Mouse (Mus musculus): ENCODE results near the gene Alg13.
A peak's percentile ranks its signal among the peaks of the same experiment; 100 is the strongest.

Gene Alg13

GRCm38 (mm10) chrX:144317548-144318163, at the start of gene Alg13:
Alg13 (plus strand) TSS chrX:144317804.
- peak; percentile 43 to 72 for DNase-seq (ENCODE audit: low spot score in 2 of 2)

GRCm38 (mm10) chrX:144268606-144269005, 49.0 kb upstream of the Alg13 start:
- DNase-seq (ENCODE audit: low spot score in 2 of 2) = no peak

- no peak for DNase-seq (ENCODE audit: low spot score in 2 of 2)
Measured at GRCm38 (mm10) chrX:144301476-144301875, 16.1 kb upstream of the Alg13 start.

- DNase-seq (ENCODE audit: low spot score in 2 of 2) = no peak
Measured at GRCm38 (mm10) chrX:144305659-144306058, 11.9 kb upstream of the Alg13 start.

GRCm38 (mm10) chrX:144314041-144314440, 3.6 kb upstream of the Alg13 start:
- no peak for DNase-seq (ENCODE audit: low spot score in 2 of 2)

GRCm38 (mm10) chrX:144315028-144315427, 2.6 kb upstream of the Alg13 start:
- DNase-seq (ENCODE audit: low spot score in 2 of 2) = no peak

- no peak for DNase-seq (ENCODE audit: low spot score in 2 of 2)
Measured at GRCm38 (mm10) chrX:144316004-144316403, 1.6 kb upstream of the Alg13 start.

- peak; percentile 25 to 37 for DNase-seq (ENCODE audit: low spot score in 2 of 2)
Measured at GRCm38 (mm10) chrX:144318164-144318979, 768 bp downstream of the Alg13 start.

GRCm38 (mm10) chrX:144319366-144319765, 1.8 kb downstream of the Alg13 start:
- no peak for DNase-seq (ENCODE audit: low spot score in 2 of 2)

- no peak for DNase-seq (ENCODE audit: low spot score in 2 of 2)
Measured at GRCm38 (mm10) chrX:144325375-144325774, 7.8 kb downstream of the Alg13 start.

GRCm38 (mm10) chrX:144335332-144336015, 17.9 kb downstream of the Alg13 start:
- DNase-seq (ENCODE audit: low spot score in 2 of 2) = no peak

GRCm38 (mm10) chrX:144337938-144338337, 20.3 kb downstream of the Alg13 start:
- DNase-seq (ENCODE audit: low spot score in 2 of 2) = no peak

- DNase-seq (ENCODE audit: low spot score in 2 of 2) = no peak
Measured at GRCm38 (mm10) chrX:144338355-144338754, 20.8 kb downstream of the Alg13 start.

GRCm38 (mm10) chrX:144374196-144374595, 56.6 kb downstream of the Alg13 start:
- DNase-seq (ENCODE audit: low spot score in 2 of 2) = no peak

GRCm38 (mm10) chrX:144403526-144403925, 85.9 kb downstream of the Alg13 start:
- DNase-seq (ENCODE audit: low spot score in 2 of 2) = peak; percentile 12 to 48

GRCm38 (mm10) chrX:144408036-144408435, 90.4 kb downstream of the Alg13 start:
- DNase-seq (ENCODE audit: low spot score in 2 of 2) = no peak

- no peak for DNase-seq (ENCODE audit: low spot score in 2 of 2)
Measured at GRCm38 (mm10) chrX:144420259-144420658, 102.7 kb downstream of the Alg13 start.

GRCm38 (mm10) chrX:144421091-144421490, 103.5 kb downstream of the Alg13 start:
- no peak for DNase-seq (ENCODE audit: low spot score in 2 of 2)

- no peak for DNase-seq (ENCODE audit: low spot score in 2 of 2)
Measured at GRCm38 (mm10) chrX:144423848-144424247, 106.2 kb downstream of the Alg13 start.
